Mouse (Mus musculus): ENCODE measurements around the gene Fbxo31.
"Not testable (repeated sequence)": the region's sequence is repeated elsewhere in the genome, so short reads cannot be mapped to it uniquely, and the experiment has no call there.

Gene Fbxo31

DNA sequence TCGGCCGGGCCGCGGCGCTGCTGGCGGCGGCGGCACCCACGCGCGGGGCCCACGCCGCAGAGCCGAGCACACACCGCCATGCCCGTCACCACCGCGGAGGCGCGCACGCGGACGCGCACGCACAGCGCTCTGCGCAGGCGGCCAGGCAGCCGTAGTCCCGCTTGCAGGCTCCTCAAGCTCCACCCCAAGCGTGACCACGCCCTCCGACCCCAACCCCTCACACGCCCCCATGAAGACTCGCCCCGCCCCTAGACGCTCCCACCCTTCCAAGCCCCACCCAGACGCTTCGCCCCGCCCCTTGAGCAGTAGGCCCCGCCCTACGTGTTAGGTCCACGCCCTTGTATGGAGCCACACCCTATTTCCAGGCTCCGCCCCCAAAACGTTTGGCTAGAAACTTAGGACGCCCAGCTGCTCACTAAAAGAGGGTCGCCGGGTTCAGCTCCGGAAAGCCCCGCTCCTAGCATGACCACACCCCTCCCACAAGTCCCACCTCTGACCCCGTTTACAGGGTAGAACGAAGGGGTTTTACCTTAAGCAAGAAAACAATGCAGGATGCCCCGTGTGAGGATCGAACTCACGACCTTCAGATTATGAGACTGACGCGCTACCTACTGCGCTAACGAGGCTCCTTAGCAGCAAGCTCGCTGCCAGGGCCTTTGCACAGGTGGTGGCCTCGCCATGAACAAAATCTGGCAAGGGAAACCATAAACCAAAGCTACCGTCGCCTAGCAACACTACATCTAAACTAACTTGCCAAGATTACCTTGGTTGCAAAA is at the start of gene Fbxo31:
Gene Fbxo31, minus strand, starts transcription at position 131 of the 776 bp plus-strand sequence.
- DNase-seq (ENCODE audit: low spot score): peak; percentile 95

GRCm38 (mm10) chr8:121623043-121623442 is 44.4 kb upstream of the Fbxo31 start:
- no peak for DNase-seq (ENCODE audit: low spot score)

GRCm38 (mm10) chr8:121621879-121622278 is 43.3 kb upstream of the Fbxo31 start:
- DNase-seq (ENCODE audit: low spot score): no peak

DNA sequence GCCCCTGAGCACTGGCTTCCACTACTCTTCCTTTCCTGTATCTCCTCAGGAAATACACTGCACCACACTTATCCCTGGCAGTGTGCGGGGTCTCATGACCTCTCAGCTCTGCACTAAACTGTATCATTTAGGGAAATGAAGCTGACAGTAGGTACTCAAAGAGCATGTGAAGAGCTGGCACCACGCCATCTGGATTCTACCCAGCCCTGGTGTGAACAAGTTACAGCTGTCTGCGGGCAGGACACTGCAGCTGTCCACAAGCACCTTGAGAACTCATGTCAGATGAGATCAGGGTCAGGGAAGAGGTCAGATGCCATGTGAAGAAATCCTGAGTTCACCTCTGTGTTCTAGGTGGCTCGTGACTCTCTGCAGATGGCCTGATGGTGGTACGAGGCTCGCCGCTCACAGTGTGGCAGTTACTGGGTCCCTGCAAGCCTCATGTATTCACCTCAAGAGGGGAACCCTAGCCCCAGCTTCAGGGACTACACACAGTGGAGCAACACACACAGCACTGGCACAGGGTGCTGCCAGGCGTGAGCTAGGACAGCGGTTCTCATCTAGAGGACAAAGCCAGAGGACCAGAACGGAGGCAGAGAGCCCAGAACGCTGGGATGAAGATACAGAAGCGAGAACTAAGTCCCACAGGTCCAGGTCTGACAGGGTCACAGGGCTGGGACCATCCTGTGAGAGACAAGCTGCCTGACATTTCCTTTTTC is 42.4 kb upstream of the Fbxo31 start:
- no peak for DNase-seq (ENCODE audit: low spot score)

GRCm38 (mm10) chr8:121619401-121619995 is 40.9 kb upstream of the Fbxo31 start:
- DNase-seq (ENCODE audit: low spot score): no peak

- no peak for DNase-seq (ENCODE audit: low spot score)
Measured at GRCm38 (mm10) chr8:121613419-121613818, 34.8 kb upstream of the Fbxo31 start.

GRCm38 (mm10) chr8:121609916-121610315 is 31.3 kb upstream of the Fbxo31 start:
- DNase-seq (ENCODE audit: low spot score): no peak

DNA sequence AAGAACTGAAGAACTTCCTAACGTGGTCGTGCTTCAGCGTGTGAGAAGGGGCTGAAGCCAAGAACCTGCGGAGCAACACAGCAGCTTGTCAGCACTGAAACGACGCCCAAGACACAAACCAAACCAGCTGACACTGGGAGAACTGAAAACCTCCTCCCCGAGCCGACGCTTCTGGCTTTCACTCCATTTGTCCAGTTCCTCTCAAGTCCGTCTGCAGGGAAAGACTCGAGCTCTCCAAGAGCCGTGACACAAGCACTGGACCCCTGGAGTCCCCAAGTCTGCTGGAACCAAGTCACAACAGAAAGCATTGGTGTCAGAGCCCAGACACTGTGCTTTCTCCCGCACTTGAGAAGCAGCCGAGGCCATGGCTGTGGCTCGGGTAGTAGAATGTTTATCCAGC is 30.6 kb upstream of the Fbxo31 start:
- no peak for DNase-seq (ENCODE audit: low spot score)

DNA sequence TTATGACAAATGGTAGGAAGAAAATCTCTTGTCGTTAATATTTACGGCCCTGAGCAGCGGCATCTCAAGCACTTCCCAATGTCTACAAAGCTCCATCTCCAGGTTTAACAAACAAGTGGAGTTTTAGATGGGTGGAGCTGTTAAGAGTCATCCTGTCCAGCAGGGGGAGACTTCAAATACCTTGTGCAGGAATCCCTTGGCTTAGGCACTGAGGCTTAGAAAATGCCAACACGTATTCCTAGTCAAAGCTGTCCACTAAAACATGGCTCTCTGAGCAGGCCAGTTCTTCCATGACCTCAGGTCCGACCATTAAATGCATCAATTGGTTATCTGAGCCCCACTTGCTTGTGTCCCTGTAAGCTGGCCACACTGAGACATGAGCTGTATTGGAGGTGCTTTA is 29.1 kb upstream of the Fbxo31 start:
- no peak for DNase-seq (ENCODE audit: low spot score)

GRCm38 (mm10) chr8:121603801-121604200 is 25.2 kb upstream of the Fbxo31 start:
- no peak for DNase-seq (ENCODE audit: low spot score)

DNA sequence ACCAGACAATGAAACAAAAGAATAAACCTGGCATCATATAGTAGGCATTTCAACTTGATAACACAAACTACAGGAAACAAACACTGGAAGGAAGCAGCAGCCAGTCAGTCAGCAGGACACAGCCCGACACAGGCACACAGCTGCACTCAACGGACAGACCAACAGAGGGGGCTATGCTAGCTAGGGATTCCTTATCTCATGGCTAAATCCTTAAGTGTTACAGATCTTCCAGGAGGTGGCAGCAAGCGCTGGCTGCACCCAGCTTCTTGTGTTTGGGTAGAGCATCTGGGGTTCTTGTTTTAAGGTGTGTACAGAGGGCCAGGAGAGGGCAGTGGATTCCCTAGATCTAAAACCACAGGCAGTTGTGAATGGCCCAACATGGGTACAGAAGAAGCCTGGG is 24.3 kb upstream of the Fbxo31 start:
- peak; percentile 52 for DNase-seq (ENCODE audit: low spot score)

DNA sequence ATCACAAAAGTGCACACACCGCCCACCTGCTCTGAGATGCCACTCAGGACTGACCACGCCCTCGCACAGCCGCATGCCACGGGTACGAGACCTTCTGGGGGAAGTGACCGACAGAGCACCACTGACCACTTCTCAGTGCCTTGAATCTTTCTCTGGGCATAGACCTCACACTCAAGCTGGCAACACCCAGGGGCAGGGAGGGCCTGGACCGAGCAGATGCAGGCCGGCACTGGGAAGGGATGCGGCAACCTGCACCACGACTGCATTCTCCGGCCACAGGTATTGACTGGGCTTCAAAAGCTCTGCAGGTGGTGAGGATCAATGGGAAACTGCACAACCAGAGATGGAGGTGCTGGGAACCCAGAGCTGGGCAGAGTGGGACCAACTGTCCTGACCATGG is 23.8 kb upstream of the Fbxo31 start:
- DNase-seq (ENCODE audit: low spot score): no peak

GRCm38 (mm10) chr8:121599842-121600241 is 21.2 kb upstream of the Fbxo31 start:
- no peak for DNase-seq (ENCODE audit: low spot score)

DNA sequence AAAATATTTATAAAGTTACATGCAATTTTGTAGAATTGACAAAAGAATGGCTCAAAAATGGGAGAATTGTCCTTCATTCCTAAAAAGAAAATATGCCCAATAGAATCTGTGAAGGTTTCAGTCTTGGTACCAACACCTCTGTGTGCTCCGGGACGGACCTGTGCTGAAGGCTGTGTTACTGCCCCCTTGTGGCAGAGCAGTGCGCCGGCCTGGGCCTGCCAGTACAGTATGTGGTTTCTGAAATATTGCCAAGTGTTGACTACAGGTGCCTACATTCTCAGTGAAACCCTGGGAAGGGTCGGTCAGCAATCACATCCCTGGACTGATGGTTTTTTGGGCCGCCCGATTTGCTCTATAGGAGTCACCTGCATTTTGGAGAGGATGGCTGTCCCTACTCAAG is 20.3 kb upstream of the Fbxo31 start:
- peak; percentile 63 for DNase-seq (ENCODE audit: low spot score)

GRCm38 (mm10) chr8:121598190-121598589 is 19.6 kb upstream of the Fbxo31 start:
- no peak for DNase-seq (ENCODE audit: low spot score)

DNA sequence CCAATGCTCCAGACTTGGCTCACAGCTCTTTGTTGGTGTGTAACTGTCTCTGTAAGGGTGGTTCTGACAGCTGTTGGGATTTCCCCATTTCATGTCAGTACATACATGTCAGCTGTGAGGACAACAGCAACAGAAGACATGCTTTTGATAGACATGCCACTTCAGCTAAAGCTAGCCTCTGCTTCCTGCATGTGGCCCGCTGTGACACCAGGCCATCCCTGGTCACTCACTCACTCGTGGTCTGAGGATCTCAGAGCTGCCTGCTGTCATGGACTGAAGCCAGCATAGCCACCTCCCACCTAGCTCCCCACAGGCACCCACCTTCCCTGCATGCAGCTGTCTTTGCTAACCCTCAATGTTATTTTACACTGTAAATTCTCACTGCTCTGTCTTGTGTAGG is 18.9 kb upstream of the Fbxo31 start:
- not testable (repeated sequence) for DNase-seq (ENCODE audit: low spot score)

DNA sequence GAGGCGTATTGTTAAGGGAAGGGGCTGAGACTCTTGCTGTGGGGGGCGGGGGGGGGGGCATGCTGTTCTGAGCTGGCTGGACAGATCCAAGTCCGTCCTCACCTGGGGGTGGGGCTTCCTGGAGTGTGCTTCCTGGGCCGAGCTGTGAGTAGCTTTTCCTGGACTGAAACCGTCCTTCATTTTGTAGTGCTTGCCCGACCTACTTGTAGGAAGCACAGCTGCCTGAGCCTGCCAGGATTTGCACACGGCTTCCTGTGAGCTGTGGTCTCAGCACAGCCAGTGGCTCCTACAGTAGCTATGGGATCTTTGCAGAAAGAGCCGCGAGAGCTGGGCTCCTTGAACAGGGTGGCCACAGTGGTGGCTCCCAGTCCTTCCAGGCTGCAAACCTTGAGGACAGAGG is 15.4 kb upstream of the Fbxo31 start:
- no peak for DNase-seq (ENCODE audit: low spot score)

GRCm38 (mm10) chr8:121593293-121593692 is 14.7 kb upstream of the Fbxo31 start:
- no peak for DNase-seq (ENCODE audit: low spot score)

DNA sequence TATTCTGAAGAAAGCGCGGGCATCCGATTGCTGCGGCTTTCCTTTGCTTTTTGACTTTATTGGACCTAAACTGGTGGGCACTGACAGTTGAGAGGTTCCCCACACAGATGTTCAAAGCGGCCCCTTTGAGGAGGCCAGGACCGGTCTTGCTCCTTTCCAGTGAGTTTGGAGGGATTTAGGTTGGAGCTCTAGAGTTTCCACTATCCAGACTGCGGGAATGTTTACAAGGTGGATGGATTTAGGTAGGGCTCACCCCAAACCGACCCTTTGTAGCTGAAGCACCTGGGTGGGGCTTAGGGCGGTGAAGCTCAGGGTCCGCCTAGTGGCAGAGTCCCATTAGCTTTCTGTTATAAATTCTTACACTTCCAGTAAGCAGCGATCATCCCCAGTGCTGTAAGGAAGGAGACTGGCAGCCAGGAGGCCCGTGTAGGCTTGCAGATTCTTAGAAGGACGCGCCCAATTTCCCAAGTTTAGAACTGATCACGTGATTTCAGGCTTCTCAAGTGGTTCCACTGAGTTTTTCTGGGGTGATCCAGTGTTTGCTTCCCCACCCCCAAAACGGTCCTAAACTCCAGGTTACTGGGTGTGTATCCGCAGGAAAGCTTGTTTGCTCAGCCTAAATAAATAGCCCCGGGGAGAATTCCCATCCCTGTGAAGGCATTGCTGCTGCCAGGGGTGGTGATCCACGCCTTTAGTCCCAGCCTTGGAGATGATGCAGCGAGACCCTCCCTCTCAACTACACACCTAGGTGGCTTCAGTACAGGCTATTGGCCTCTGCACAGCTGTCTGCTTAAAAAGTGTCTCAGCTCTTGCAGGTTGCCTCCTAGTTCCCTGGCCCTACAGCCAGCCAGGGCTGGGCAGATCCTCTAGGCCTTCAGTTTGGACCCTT is 12.8 kb upstream of the Fbxo31 start:
- peak; percentile 76 for DNase-seq (ENCODE audit: low spot score)

- peak; percentile 91 for DNase-seq (ENCODE audit: low spot score)
Measured at GRCm38 (mm10) chr8:121590203-121591177, 11.9 kb upstream of the Fbxo31 start, which contains the start of gene Map1lc3b. Gene Map1lc3b (plus strand): TSS chr8:121590361.

Data from c-Kit-positive CD71-positive TER-119-positive erythroid progenitor cells, embryonic 14.5 days (primary cell).